In genomic region chr1:61203612-61204011, GRCm38 (mm10) we compare ENCODE assay signal across 7 mouse cellular contexts.
DNase-seq lines count a peak whose midpoint lies in the region; ATAC-seq lines count a peak whose summit lies in the region.

No protein-coding gene starts in this region.

- H3K36me3 ChIP-seq in kidney, embryonic 15.5 days = no peaks in the 10 kb centered on the region
- H3K36me3 ChIP-seq in embryonic facial prominence, embryonic 13.5 days = no peaks in the 10 kb centered on the region
- no peaks in the 10 kb centered on the region for H3K36me3 ChIP-seq in forebrain, embryonic 15.5 days
- H3K36me3 ChIP-seq in neural tube, embryonic 12.5 days = no peaks in the 10 kb centered on the region

- H3K9me3 ChIP-seq in kidney, embryonic 15.5 days (replicated peaks) = no peaks in the 10 kb centered on the region
- H3K9me3 ChIP-seq in embryonic facial prominence, embryonic 13.5 days = no peaks in the 10 kb centered on the region
- no peaks in the 10 kb centered on the region for H3K9me3 ChIP-seq in forebrain, embryonic 15.5 days
- H3K9me3 ChIP-seq in neural tube, embryonic 12.5 days = no peaks in the 10 kb centered on the region

- H3K9ac ChIP-seq in kidney, embryonic 15.5 days = no peak overlapping the region
- H3K9ac ChIP-seq in embryonic facial prominence, embryonic 13.5 days = no peak overlapping the region
- H3K9ac ChIP-seq in forebrain, embryonic 15.5 days (replicated peaks) = no peak overlapping the region
- no peak overlapping the region for H3K9ac ChIP-seq in neural tube, embryonic 12.5 days

- no peak for DNase-seq in kidney, postnatal 36 days
- DNase-seq in urinary bladder, postnatal 36 days (ENCODE audit: low spot score in 2 of 2) = no peak

- no peaks in the 10 kb centered on the region for H3K27me3 ChIP-seq in kidney, embryonic 15.5 days
- peaks cover 8% of the 10 kb centered on the region for H3K27me3 ChIP-seq in embryonic facial prominence, embryonic 13.5 days
- H3K27me3 ChIP-seq in forebrain, embryonic 15.5 days = no peaks in the 10 kb centered on the region
- no peaks in the 10 kb centered on the region for H3K27me3 ChIP-seq in neural tube, embryonic 12.5 days (replicated peaks)

- ATAC-seq in kidney, embryonic 15.5 days (replicated peaks; ENCODE audit: low FRiP score) = peak; percentile 36; the same call in 1 of the 2 replicates
- no peak; the same call in 1 of the 2 replicates for ATAC-seq in embryonic facial prominence, embryonic 13.5 days (ENCODE audit: insufficient number of reproducible peaks, insufficient read depth, low FRiP score, low TSS enrichment, low read depth)
- peak; percentile 19; the same call in 1 of the 2 replicates for ATAC-seq in forebrain, embryonic 15.5 days (replicated peaks)
- ATAC-seq in neural tube, embryonic 12.5 days (ENCODE audit: low FRiP score, low read depth) = no peak
- no peak for ATAC-seq in frontal cortex, adult (ENCODE audit: low TSS enrichment)

- H3K4me3 ChIP-seq in kidney, embryonic 15.5 days (replicated peaks) = no peak overlapping the region
- H3K4me3 ChIP-seq in embryonic facial prominence, embryonic 13.5 days = no peak overlapping the region
- no peak overlapping the region for H3K4me3 ChIP-seq in forebrain, embryonic 15.5 days
- H3K4me3 ChIP-seq in neural tube, embryonic 12.5 days = no peak overlapping the region

- 20% methylated on average over 6 of the region's 6 CpGs for WGBS in kidney, embryonic 15.5 days
- 9% methylated on average over 6 of the region's 6 CpGs for WGBS in embryonic facial prominence, embryonic 13.5 days
- WGBS in forebrain, embryonic 15.5 days = 13% methylated on average over 6 of the region's 6 CpGs
- WGBS in neural tube, embryonic 12.5 days = 20% methylated on average over 6 of the region's 6 CpGs

- H3K4me2 ChIP-seq in kidney, embryonic 15.5 days = peak overlapping the region; percentile 44
- peak overlapping the region; percentile 27 for H3K4me2 ChIP-seq in embryonic facial prominence, embryonic 13.5 days
- H3K4me2 ChIP-seq in forebrain, embryonic 15.5 days (replicated peaks) = no peak overlapping the region
- peak overlapping the region; percentile 44 for H3K4me2 ChIP-seq in neural tube, embryonic 12.5 days (replicated peaks)

- H3K27ac ChIP-seq in kidney, embryonic 15.5 days = 0 out of 2 replicates have a peak overlapping the region, but pooled peaks have one; percentile 28
- no peak overlapping the region for H3K27ac ChIP-seq in embryonic facial prominence, embryonic 13.5 days
- peak overlapping the region; percentile 71 for H3K27ac ChIP-seq in forebrain, embryonic 15.5 days (replicated peaks)
- no peak overlapping the region for H3K27ac ChIP-seq in neural tube, embryonic 12.5 days

- H3K4me1 ChIP-seq in kidney, embryonic 15.5 days = peaks cover 11% of the 10 kb centered on the region
- peaks cover 9% of the 10 kb centered on the region for H3K4me1 ChIP-seq in embryonic facial prominence, embryonic 13.5 days
- H3K4me1 ChIP-seq in forebrain, embryonic 15.5 days = peaks cover 30% of the 10 kb centered on the region
- peaks cover 16% of the 10 kb centered on the region for H3K4me1 ChIP-seq in neural tube, embryonic 12.5 days

Comparison
In these comparisons a context has a peak if more than half of its experiments do, and no peak if none do; other contexts are left out.
1. ATAC-seq: peak in kidney, embryonic 15.5 days (single experiment) and forebrain, embryonic 15.5 days (single experiment); none in embryonic facial prominence, embryonic 13.5 days (single experiment), neural tube, embryonic 12.5 days (single experiment) and frontal cortex, adult (single experiment).
2. H3K27ac ChIP-seq: peak in kidney, embryonic 15.5 days (single experiment) and forebrain, embryonic 15.5 days (single experiment); none in embryonic facial prominence, embryonic 13.5 days (single experiment) and neural tube, embryonic 12.5 days (single experiment).